Mouse (Mus musculus) CH12.LX (cell line): ENCODE measurements at regions not wholly inside any gene's neighbourhood (a gene's known extent, or its start where the extent isn't known, plus 50 kb on each side); places are given as distances from the start of the nearest gene placed in this dataset.

Source experiments
- CTCF ChIP-seq, 2 experiments: IDR thresholded peaks in 1 of 2; conservative IDR thresholded peaks in 1 of 2; 2 replicates each; pipeline ENCODE4 v1.5.1; 2011 to 2012; ENCODE audit warnings: low read depth in 2 of 2, low read length in 2 of 2, improper control_type of control experiment in 1 of 2, inconsistent platforms in 1 of 2, mild to moderate bottlenecking in 1 of 2, moderate library complexity in 1 of 2
- EP300 ChIP-seq: IDR thresholded peaks from 2 replicates; pipeline ENCODE4 v1.6.1; 2011; ENCODE audit warnings: low read length, improper control_type of control experiment
- MYC ChIP-seq: IDR thresholded peaks from 2 replicates; pipeline ENCODE4 v1.6.1; 2011; ENCODE audit warnings: low read depth, mild to moderate bottlenecking, improper control_type of control experiment, low read length
- POLR2A ChIP-seq: IDR thresholded peaks from 2 replicates; pipeline ENCODE4 v1.6.1; 2011; ENCODE audit warnings: low read depth, mild to moderate bottlenecking, improper control_type of control experiment, low read length
- POLR2AphosphoS2 ChIP-seq: IDR thresholded peaks from 2 replicates; pipeline ENCODE4 v1.6.1; 2011; ENCODE audit warnings: low read depth, low read length, improper control_type of control experiment
- RAD21 ChIP-seq: IDR thresholded peaks from 2 replicates; pipeline ENCODE4 v1.6.1; 2011; ENCODE audit warnings: low read depth, mild to moderate bottlenecking, low read length, improper control_type of control experiment, moderate library complexity
- TBP ChIP-seq: conservative IDR thresholded peaks from 2 replicates; pipeline ENCODE4 v1.6.1; 2011; ENCODE audit warnings: low read depth, low read length, improper control_type of control experiment
- USF1 ChIP-seq: IDR thresholded peaks from 2 replicates; pipeline ENCODE4 v1.6.1; 2014; ENCODE audit warnings: low read depth, mild to moderate bottlenecking, inconsistent platforms, low read length, improper control_type of control experiment
- ZKSCAN1 ChIP-seq: IDR thresholded peaks from 2 replicates; pipeline ENCODE4 v1.6.1; 2012; ENCODE audit warnings: low read depth, inconsistent platforms, low read length, improper control_type of control experiment, borderline replicate concordance
- ZNF384 ChIP-seq: IDR thresholded peaks from 2 replicates; pipeline ENCODE4 v1.6.1; 2012; ENCODE audit warnings: low read depth, low read length, improper control_type of control experiment, inconsistent platforms

GRCm38 (mm10) chr10:19278189-19278842 is 78.0 kb upstream of the Olig3 start:
- TF ChIP-seq POLR2AphosphoS2 = no peak
- no peak for TF ChIP-seq CTCF (conservative IDR thresholded peaks at IDR 0.05 in 1 of 2, IDR thresholded peaks at IDR 0.05 in 1 of 2; ENCODE audit: low read depth in 2 of 2, low read length in 2 of 2)
- TF ChIP-seq EP300 = no peak
- TF ChIP-seq RAD21 = no peak
- no peak for TF ChIP-seq USF1
- TF ChIP-seq POLR2A = no peak
- no peak for TF ChIP-seq TBP
- TF ChIP-seq MYC = no peak
- no peak for TF ChIP-seq ZKSCAN1
- TF ChIP-seq ZNF384 = no peak
